ENCODE assay signal across 42 mouse cellular contexts in genomic region chr15:80604026-80604425, GRCm38 (mm10). TPM values are rescaled to one million over a fixed set of nuclear protein-coding genes. Genes with fewer than 3 reads are reported as not detected.
"Had no signal": no experiment of that assay in that cellular context is flagged by ENCODE, and none has a peak within 500 bp of the region (broad histone marks: within the 10 kb centered on the region; RNA-seq: fewer than 3 reads in every experiment).

No protein-coding gene starts in this region.

- H3K27ac ChIP-seq: gastrocnemius, adult 2 months; heart, embryonic 10.5 days; hindbrain, embryonic 13.5 days; hindbrain, embryonic 15.5 days; intestine, embryonic 15.5 days; kidney, embryonic 15.5 days; kidney, postnatal 0 days; limb, embryonic 13.5 days; limb, embryonic 15.5 days; liver, embryonic 12.5 days; liver, embryonic 14.5 days had no signal

- H3K36me3 ChIP-seq: heart, embryonic 10.5 days; heart, embryonic 12.5 days; hindbrain, embryonic 13.5 days; hindbrain, embryonic 15.5 days; intestine, embryonic 15.5 days; kidney, embryonic 15.5 days; limb, embryonic 13.5 days; limb, embryonic 15.5 days; liver, embryonic 12.5 days had no signal

- H3K4me3 ChIP-seq: gastrocnemius, adult 2 months; heart, embryonic 10.5 days; heart, embryonic 12.5 days; hindbrain, embryonic 13.5 days; hindbrain, embryonic 15.5 days; intestine, embryonic 15.5 days; kidney, embryonic 15.5 days; limb, embryonic 13.5 days; limb, embryonic 15.5 days; liver, embryonic 12.5 days had no signal

- H3K9ac ChIP-seq: heart, embryonic 12.5 days; hindbrain, embryonic 13.5 days; hindbrain, embryonic 15.5 days; intestine, embryonic 15.5 days; kidney, embryonic 15.5 days; limb, embryonic 13.5 days; limb, embryonic 15.5 days; liver, embryonic 12.5 days; liver, embryonic 14.5 days had no signal

- H3K9me3 ChIP-seq: heart, embryonic 10.5 days; heart, embryonic 12.5 days; hindbrain, embryonic 13.5 days; hindbrain, embryonic 15.5 days; intestine, embryonic 15.5 days; kidney, embryonic 15.5 days; limb, embryonic 15.5 days; liver, embryonic 12.5 days had no signal

- DNase-seq: gastrocnemius, adult 2 months; gastrocnemius, postnatal 10 days; gastrocnemius, postnatal 36 days; heart, adult 18-20 months; heart, postnatal 10 days; heart, postnatal 36 days; kidney, adult 18-20 months; kidney, adult 9 months; kidney, postnatal 14 days; kidney, postnatal 36 days; layer of hippocampus, adult 9-11 months; layer of hippocampus, postnatal 36 days; left cerebral cortex, postnatal 4 days; lung, adult 18-20 months had no signal

- H3K4me1 ChIP-seq: hindbrain, embryonic 15.5 days; intestine, embryonic 15.5 days had no signal

- H3K27me3 ChIP-seq: heart, embryonic 12.5 days; hindbrain, embryonic 13.5 days; hindbrain, embryonic 15.5 days; intestine, embryonic 15.5 days; kidney, embryonic 15.5 days; limb, embryonic 13.5 days; limb, embryonic 15.5 days had no signal

RNA-seq across cellular contexts. Expression of gene Enthd1, which starts 39.1 kb away (rescaled TPM):
- total RNA-seq: gastrocnemius, adult 2 months; gastrocnemius, postnatal 10 days; gastrocnemius, postnatal 36 days; granulocyte monocyte progenitor cell, adult 5-6 weeks; heart, adult 18-20 months; heart, adult 8-10 months; heart, postnatal 10 days; heart, postnatal 36 days; hematopoietic stem cell, adult 5-6 weeks; layer of hippocampus, adult 18-20 months; layer of hippocampus, adult 8-10 months; layer of hippocampus, postnatal 14 days; layer of hippocampus, postnatal 36 days; left cerebral cortex, adult 18-20 months; left cerebral cortex, adult 8-10 months; left cerebral cortex, postnatal 25 days; liver, adult 2 months had no signal
- polyA plus RNA-seq: heart, embryonic 10.5 days; heart, embryonic 12.5 days; heart, embryonic 14.5 days; heart, embryonic 16.5 days; hindbrain, embryonic 11.5 days; hindbrain, embryonic 13.5 days; hindbrain, embryonic 15.5 days; intestine, embryonic 15.5 days; intestine, postnatal 0 days; kidney, embryonic 15.5 days; kidney, postnatal 0 days; large intestine, adult 2 months; limb, embryonic 11.5 days; limb, embryonic 13.5 days; liver, adult 2 months; liver, embryonic 12.5 days; liver, embryonic 14.5 days; liver, embryonic 16.5 days had no signal
